ENCODE assay signal across 8 mouse cellular contexts in genomic region chr1:43299490-43300302, GRCm38 (mm10).
DNase-seq lines count a peak whose midpoint lies in the region; ATAC-seq and TF ChIP-seq lines count a peak whose summit lies in the region.

No protein-coding gene starts in this region.

- peak; percentile 49 for DNase-seq in heart, adult 8-10 months (ENCODE audit: low spot score)
- DNase-seq in heart, embryonic 10.5 days (ENCODE audit: low spot score): no peak
- DNase-seq in 3134 (ENCODE audit: extremely low read depth, insufficient read length, low spot score): peak; percentile 13
- peak; percentile 50 for DNase-seq in Muller cell, postnatal 12 days (ENCODE audit: inconsistent ontology term)
- DNase-seq in stomach, postnatal 0 days (ENCODE audit: low spot score): no peak
- DNase-seq in spleen, postnatal 14 days (ENCODE audit: low spot score in 2 of 2): no peak

- no peaks in the 10 kb centered on the region for H3K36me3 ChIP-seq in heart, embryonic 10.5 days
- no peaks in the 10 kb centered on the region for H3K36me3 ChIP-seq in forebrain, embryonic 13.5 days (ENCODE audit: poor library complexity, severe bottlenecking)
- no peaks in the 10 kb centered on the region for H3K36me3 ChIP-seq in lung, embryonic 15.5 days
- H3K36me3 ChIP-seq in stomach, postnatal 0 days (ENCODE audit: control insufficient read depth, insufficient read depth, low read length): no peaks in the 10 kb centered on the region

- TF ChIP-seq EP300 in stomach, postnatal 0 days (optimal IDR thresholded peaks at IDR 0.05): no peak

- H3K27ac ChIP-seq in heart, embryonic 10.5 days: no peak overlapping the region
- no peak overlapping the region for H3K27ac ChIP-seq in forebrain, embryonic 13.5 days
- no peak overlapping the region for H3K27ac ChIP-seq in lung, embryonic 15.5 days
- no peak overlapping the region for H3K27ac ChIP-seq in stomach, postnatal 0 days (replicated peaks)

- H3K27me3 ChIP-seq in heart, embryonic 10.5 days (ENCODE audit: insufficient read depth, poor library complexity, severe bottlenecking): peaks cover 6% of the 10 kb centered on the region; the same call in 1 of the 2 replicates
- no peaks in the 10 kb centered on the region for H3K27me3 ChIP-seq in forebrain, embryonic 13.5 days
- no peaks in the 10 kb centered on the region for H3K27me3 ChIP-seq in lung, embryonic 15.5 days
- no peaks in the 10 kb centered on the region for H3K27me3 ChIP-seq in stomach, postnatal 0 days (ENCODE audit: control insufficient read depth, insufficient read depth, low read length)

- H3K4me1 ChIP-seq in heart, embryonic 10.5 days: 0 out of 2 replicates have a peak, but pooled peaks cover 11% of the 10 kb centered on the region
- no peaks in the 10 kb centered on the region for H3K4me1 ChIP-seq in forebrain, embryonic 13.5 days
- peaks cover 14% of the 10 kb centered on the region; the same call in 1 of the 2 replicates for H3K4me1 ChIP-seq in lung, embryonic 15.5 days
- H3K4me1 ChIP-seq in stomach, postnatal 0 days (replicated peaks; ENCODE audit: control insufficient read depth, insufficient read depth): no peaks in the 10 kb centered on the region

- no peak overlapping the region for H3K4me2 ChIP-seq in forebrain, embryonic 13.5 days
- no peak overlapping the region for H3K4me2 ChIP-seq in lung, embryonic 15.5 days
- no peak overlapping the region for H3K4me2 ChIP-seq in stomach, postnatal 0 days (replicated peaks; ENCODE audit: low read depth)

- WGBS in heart, embryonic 10.5 days: 50% methylated on average over 7 of the region's 7 CpGs
- 54% methylated on average over 7 of the region's 7 CpGs for WGBS in forebrain, embryonic 13.5 days
- 37% methylated on average over 7 of the region's 7 CpGs for WGBS in lung, embryonic 15.5 days
- 44% methylated on average over 7 of the region's 7 CpGs for WGBS in stomach, postnatal 0 days

- TF ChIP-seq CTCF in stomach, postnatal 0 days (IDR thresholded peaks at IDR 0.05; ENCODE audit: low read depth): peak; percentile 94

- peak; percentile 87 for ATAC-seq in forebrain, embryonic 13.5 days
- peak; percentile 32 for ATAC-seq in lung, embryonic 15.5 days (ENCODE audit: borderline replicate concordance, extremely low read depth, low FRiP score, low TSS enrichment)
- peak; percentile 53; the same call in 1 of the 2 replicates for ATAC-seq in stomach, postnatal 0 days (ENCODE audit: low FRiP score, low TSS enrichment)

- no peak overlapping the region for H3K4me3 ChIP-seq in heart, embryonic 10.5 days
- no peak overlapping the region for H3K4me3 ChIP-seq in forebrain, embryonic 13.5 days
- no peak overlapping the region for H3K4me3 ChIP-seq in lung, embryonic 15.5 days
- no peak overlapping the region for H3K4me3 ChIP-seq in stomach, postnatal 0 days (ENCODE audit: low read depth, low read length)

- no peaks in the 10 kb centered on the region for H3K9me3 ChIP-seq in heart, embryonic 10.5 days
- no peaks in the 10 kb centered on the region for H3K9me3 ChIP-seq in forebrain, embryonic 13.5 days (replicated peaks)
- no peaks in the 10 kb centered on the region for H3K9me3 ChIP-seq in lung, embryonic 15.5 days
- no peaks in the 10 kb centered on the region for H3K9me3 ChIP-seq in stomach, postnatal 0 days (ENCODE audit: control insufficient read depth, low read length)

- no peak overlapping the region for H3K9ac ChIP-seq in forebrain, embryonic 13.5 days
- no peak overlapping the region for H3K9ac ChIP-seq in lung, embryonic 15.5 days
- no peak overlapping the region for H3K9ac ChIP-seq in stomach, postnatal 0 days (ENCODE audit: low read length)

Comparison
In these comparisons a context has a peak if more than half of its experiments do, and no peak if none do; other contexts are left out.
1. DNase-seq: peak in heart, adult 8-10 months (single experiment), 3134 (single experiment) and Muller cell, postnatal 12 days (single experiment); none in heart, embryonic 10.5 days (single experiment), stomach, postnatal 0 days (single experiment) and spleen, postnatal 14 days (0 of 2).
2. ATAC-seq: peak in every context shown above with its lines; median percentile 87 in forebrain, embryonic 13.5 days; 53 in stomach, postnatal 0 days; 32 in lung, embryonic 15.5 days.